Mouse (Mus musculus) embryonic facial prominence, embryonic 15.5 days (tissue): Measurements from ENCODE around the gene Prpf40a. TPM values are rescaled to one million over a fixed set of nuclear protein-coding genes. Genes with fewer than 3 reads are reported as not detected.

Experiments
- ATAC-seq: fragments of 200-750 bp; cut with Nextera tagmentation; 2 replicates; pipeline ENCODE4 v1.8.0; 2017; ENCODE audit warnings: low read depth, moderate TSS enrichment; ENCODE audit not compliant: insufficient number of reproducible peaks, low FRiP score, low TSS enrichment
- H3K27ac ChIP-seq: fragments of 300-500 bp; sonication (generic); replicated peaks from 2 replicates; pipeline ENCODE4 v1.5.1; 2015; ENCODE audit warnings: mild to moderate bottlenecking, inconsistent platforms
- H3K27me3 ChIP-seq: fragments of 300-500 bp; sonication (generic); 2 replicates; pipeline ENCODE4 v1.6.1; 2015; ENCODE audit warnings: inconsistent platforms
- H3K36me3 ChIP-seq: fragments of 300-500 bp; sonication (generic); 2 replicates; pipeline ENCODE4 v1.6.1; 2015; ENCODE audit warnings: mild to moderate bottlenecking, inconsistent platforms
- H3K4me1 ChIP-seq: fragments of 300-500 bp; sonication (generic); 2 replicates; pipeline ENCODE4 v1.6.1; 2015; ENCODE audit warnings: inconsistent platforms
- H3K4me2 ChIP-seq: fragments of 300-500 bp; sonication (generic); replicated peaks from 2 replicates; pipeline ENCODE4 v1.6.1; 2015; ENCODE audit warnings: mild to moderate bottlenecking, inconsistent platforms
- H3K4me3 ChIP-seq: fragments of 300-500 bp; sonication (generic); replicated peaks from 2 replicates; pipeline ENCODE4 v1.5.1; 2015; ENCODE audit warnings: mild to moderate bottlenecking, inconsistent platforms
- H3K9ac ChIP-seq: fragments of 300-500 bp; sonication (generic); 2 replicates; pipeline ENCODE4 v1.6.1; 2015; ENCODE audit warnings: inconsistent platforms
- H3K9me3 ChIP-seq: fragments of 300-500 bp; sonication (generic); replicated peaks from 2 replicates; pipeline ENCODE4 v1.6.1; 2016; ENCODE audit warnings: inconsistent platforms
- WGBS: fragments of 180-500 bp; shearing (Covaris S2); methylation state at CpG from one replicate; pipeline ENCODE4 v1.1.7; 2015; 5-methylcytosine and 5-hydroxymethylcytosine counted together
- polyA plus RNA-seq: library from polyadenylated mRNA; unstranded; fragments of >200 nt; fragmentation: Nextera tagmentation; extraction: Ambion mirVana; gene quantifications from 2 replicates; pipeline ENCODE4 v1.2.1, GENCODE M21; 2015

Prpf40a gene
- polyA plus RNA-seq, 1 experiment from 2014 or later, result 126 TPM

DNA sequence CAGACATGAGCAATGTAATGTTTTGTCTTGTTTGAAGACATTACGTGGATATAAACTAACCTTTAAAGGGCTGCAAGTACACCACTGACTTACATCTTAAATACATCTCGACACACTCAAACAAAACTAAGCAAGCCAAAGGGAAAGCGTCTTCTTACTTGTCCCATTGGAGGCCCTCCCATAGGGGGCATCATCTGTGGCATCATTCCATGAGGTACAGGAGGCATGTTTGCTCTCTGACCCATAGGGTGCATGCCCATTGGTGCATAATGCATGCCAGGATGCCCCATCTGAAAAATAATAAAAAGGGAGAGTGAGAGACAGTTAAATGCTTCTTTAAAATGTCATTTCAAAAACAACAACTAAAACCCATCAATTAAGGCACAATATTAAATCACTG, 1.3 kb downstream of the Prpf40a start:
- Histone ChIP-seq H3K4me1 (peaks cover 10% of the 10 kb centered on the region), H3K4me2 (peak overlapping the region; percentile 51), H3K27ac (no peak overlapping the region), H3K36me3 (0 out of 2 replicates have a peak, but pooled peaks cover under 1% of the 10 kb centered on the region), H3K9me3 (no peaks in the 10 kb centered on the region), H3K9ac (no peak overlapping the region), H3K4me3 (peak overlapping the region; percentile 82), H3K27me3 (no peaks in the 10 kb centered on the region)
- no peak for ATAC-seq
- WGBS, result 70% methylated on average over 3 of the region's 3 CpGs

DNA sequence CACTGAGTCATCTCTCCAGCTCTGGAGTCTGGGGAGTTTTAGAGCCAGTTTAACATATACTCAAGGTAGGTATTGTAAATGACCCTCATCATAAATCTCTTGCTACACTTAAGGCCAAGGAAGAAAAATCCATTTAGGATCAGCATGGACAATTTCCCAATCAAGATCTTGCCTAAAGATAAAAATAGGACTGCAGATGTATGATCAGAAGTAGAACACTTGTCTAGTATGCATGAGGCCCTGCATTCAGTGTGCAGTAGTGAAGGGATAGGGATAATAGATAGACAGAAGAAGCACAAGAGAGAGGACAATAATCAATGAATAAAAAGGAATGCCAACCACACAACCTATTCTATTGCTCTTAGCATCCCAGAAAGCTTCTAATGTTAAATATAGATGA, 11.2 kb downstream of the Prpf40a start:
- Histone ChIP-seq H3K36me3 (0 out of 2 replicates have a peak, but pooled peaks cover 8% of the 10 kb centered on the region), H3K27me3 (no peaks in the 10 kb centered on the region), H3K9ac (no peak overlapping the region), H3K9me3 (no peaks in the 10 kb centered on the region), H3K4me1 (0 out of 2 replicates have a peak, but pooled peaks cover 3% of the 10 kb centered on the region), H3K27ac (no peak overlapping the region), H3K4me2 (no peak overlapping the region), H3K4me3 (no peak overlapping the region)
- ATAC-seq, result no peak

DNA sequence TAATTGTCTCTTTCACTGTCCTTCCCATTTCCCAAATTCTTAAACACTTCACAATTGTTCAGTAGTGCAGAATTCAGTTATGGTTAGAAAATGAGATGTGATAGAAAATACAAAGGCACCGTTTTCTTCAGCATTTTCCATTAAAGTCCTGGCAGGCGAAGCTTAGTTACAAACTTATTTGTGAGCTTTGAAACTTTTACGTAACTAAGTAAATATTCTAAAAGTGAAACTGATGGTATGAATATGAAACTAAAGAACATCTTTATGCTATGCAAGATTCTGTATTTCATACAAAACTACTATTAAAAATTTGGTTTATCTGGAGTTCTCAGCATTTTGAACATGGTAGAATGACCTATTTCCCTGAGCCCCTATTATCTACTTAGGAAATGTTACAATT, 12.1 kb downstream of the Prpf40a start:
- no peak overlapping the region for H3K4me2 ChIP-seq
- 83% methylated on average over 3 of the region's 3 CpGs for WGBS
- H3K9me3 ChIP-seq, result no peaks in the 10 kb centered on the region
- H3K4me3 ChIP-seq, result no peak overlapping the region
- H3K4me1 ChIP-seq, result 0 out of 2 replicates have a peak, but pooled peaks cover 3% of the 10 kb centered on the region
- H3K27ac ChIP-seq, result no peak overlapping the region
- H3K36me3 ChIP-seq, result peaks cover 12% of the 10 kb centered on the region; the same call in 1 of the 2 replicates
- no peak overlapping the region for H3K9ac ChIP-seq
- no peaks in the 10 kb centered on the region for H3K27me3 ChIP-seq
- no peak for ATAC-seq

GRCm38 (mm10) chr2:53173966-53174365, 17.1 kb downstream of the Prpf40a start:
- no peak for ATAC-seq
- peaks cover 11% of the 10 kb centered on the region; the same call in 1 of the 2 replicates for H3K36me3 ChIP-seq
- no peak overlapping the region for H3K9ac ChIP-seq

GRCm38 (mm10) chr2:53146852-53147251, 44.2 kb downstream of the Prpf40a start:
- no peak overlapping the region for H3K27ac ChIP-seq
- no peak overlapping the region for H3K9ac ChIP-seq
- no peaks in the 10 kb centered on the region for H3K27me3 ChIP-seq
- no peak for ATAC-seq
- H3K9me3 ChIP-seq, result no peaks in the 10 kb centered on the region
- H3K4me2 ChIP-seq, result no peak overlapping the region
- H3K4me1 ChIP-seq, result no peaks in the 10 kb centered on the region
- peaks cover 27% of the 10 kb centered on the region for H3K36me3 ChIP-seq
- no peak overlapping the region for H3K4me3 ChIP-seq

More at GRCm38 (mm10) chr2:53173966-53174365, 17.1 kb downstream of the Prpf40a start:
- no peaks in the 10 kb centered on the region for H3K27me3 ChIP-seq
- H3K4me2 ChIP-seq, result no peak overlapping the region
- no peaks in the 10 kb centered on the region for H3K4me1 ChIP-seq
- H3K4me3 ChIP-seq, result no peak overlapping the region
- no peaks in the 10 kb centered on the region for H3K9me3 ChIP-seq
- H3K27ac ChIP-seq, result no peak overlapping the region

DNA sequence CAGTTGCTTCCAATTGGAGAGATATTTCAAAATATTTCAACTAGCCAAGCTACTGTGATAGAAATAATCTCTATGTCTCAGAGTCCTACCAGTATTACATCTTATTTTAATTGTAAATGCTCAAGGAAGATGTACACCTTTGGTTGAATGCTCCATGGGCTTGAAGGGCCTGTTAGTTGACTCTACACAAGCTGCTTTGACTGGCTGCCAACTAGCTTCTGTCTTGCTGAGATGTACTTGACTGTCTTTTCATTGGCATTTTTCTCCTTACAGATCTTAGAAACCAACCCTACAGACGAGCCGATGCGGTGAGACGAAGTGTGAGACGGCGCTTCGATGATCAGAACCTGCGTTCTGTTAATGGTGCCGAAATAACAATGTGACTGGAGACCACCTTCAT, 59.5 kb downstream of the Prpf40a start:
- no peak overlapping the region for H3K9ac ChIP-seq
- H3K36me3 ChIP-seq, result peaks cover 40% of the 10 kb centered on the region
- H3K27ac ChIP-seq, result no peak overlapping the region
- no peaks in the 10 kb centered on the region for H3K27me3 ChIP-seq
- no peak for ATAC-seq
- no peak overlapping the region for H3K4me2 ChIP-seq
- no peaks in the 10 kb centered on the region for H3K4me1 ChIP-seq
- WGBS, result 95% methylated on average over 9 of the region's 9 CpGs
- H3K9me3 ChIP-seq, result no peaks in the 10 kb centered on the region
- H3K4me3 ChIP-seq, result no peak overlapping the region

- no peaks in the 10 kb centered on the region for H3K27me3 ChIP-seq
- 77% methylated on average over 6 of the region's 6 CpGs for WGBS
- H3K36me3 ChIP-seq, result peaks cover 53% of the 10 kb centered on the region
- no peaks in the 10 kb centered on the region for H3K9me3 ChIP-seq
- ATAC-seq, result no peak
- no peak overlapping the region for H3K27ac ChIP-seq
- no peak overlapping the region for H3K9ac ChIP-seq
- no peaks in the 10 kb centered on the region for H3K4me1 ChIP-seq
- H3K4me2 ChIP-seq, result no peak overlapping the region
- no peak overlapping the region for H3K4me3 ChIP-seq
These were observed 62.0 kb downstream of the Prpf40a start for GRCm38 (mm10) chr2:53129070-53129469.

DNA sequence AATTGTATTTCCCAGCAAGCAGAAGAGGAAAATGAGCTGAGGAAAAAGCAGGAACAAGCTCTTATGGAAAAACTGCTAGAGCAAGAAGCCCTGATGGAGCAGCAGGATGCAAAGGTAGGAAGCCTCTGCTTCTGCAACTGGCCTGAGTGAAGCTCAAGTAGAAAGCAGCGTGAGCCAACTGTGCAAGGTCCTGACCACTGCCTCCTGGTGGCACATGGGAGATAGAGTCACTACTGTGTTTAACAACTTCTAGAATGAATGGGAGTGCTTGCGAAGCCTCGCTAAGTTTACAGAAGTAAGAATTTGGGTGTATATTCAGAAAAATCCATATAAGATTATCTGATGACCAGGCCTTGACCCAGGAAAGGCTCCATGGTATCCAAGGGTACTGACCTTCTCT, 65.1 kb downstream of the Prpf40a start:
- H3K36me3 ChIP-seq, result peaks cover 54% of the 10 kb centered on the region
- no peak overlapping the region for H3K4me3 ChIP-seq
- H3K27ac ChIP-seq, result no peak overlapping the region
- H3K27me3 ChIP-seq, result no peaks in the 10 kb centered on the region
- H3K4me2 ChIP-seq, result no peak overlapping the region
- H3K4me1 ChIP-seq, result no peaks in the 10 kb centered on the region
- no peaks in the 10 kb centered on the region for H3K9me3 ChIP-seq
- WGBS, result 92% methylated on average over 3 of the region's 3 CpGs
- no peak overlapping the region for H3K9ac ChIP-seq
- ATAC-seq, result no peak

- H3K27me3 ChIP-seq, result no peaks in the 10 kb centered on the region
- no peaks in the 10 kb centered on the region for H3K9me3 ChIP-seq
- H3K36me3 ChIP-seq, result peaks cover 51% of the 10 kb centered on the region
- H3K27ac ChIP-seq, result no peak overlapping the region
- 76% methylated on average over 5 of the region's 5 CpGs for WGBS
- no peaks in the 10 kb centered on the region for H3K4me1 ChIP-seq
- no peak overlapping the region for H3K4me3 ChIP-seq
- H3K4me2 ChIP-seq, result no peak overlapping the region
- H3K9ac ChIP-seq, result no peak overlapping the region
- ATAC-seq, result no peak
These were observed 69.3 kb downstream of the Prpf40a start for GRCm38 (mm10) chr2:53121797-53122196.

- Histone ChIP-seq H3K36me3 (peaks cover 59% of the 10 kb centered on the region), H3K4me3 (no peak overlapping the region), H3K9ac (no peak overlapping the region), H3K4me2 (no peak overlapping the region), H3K9me3 (no peaks in the 10 kb centered on the region), H3K27me3 (no peaks in the 10 kb centered on the region), H3K27ac (no peak overlapping the region), H3K4me1 (no peaks in the 10 kb centered on the region)
- no peak for ATAC-seq
- WGBS, result 83% methylated on average over 5 of the region's 5 CpGs
These were observed 82.5 kb downstream of the Prpf40a start for GRCm38 (mm10) chr2:53108547-53108946.

DNA sequence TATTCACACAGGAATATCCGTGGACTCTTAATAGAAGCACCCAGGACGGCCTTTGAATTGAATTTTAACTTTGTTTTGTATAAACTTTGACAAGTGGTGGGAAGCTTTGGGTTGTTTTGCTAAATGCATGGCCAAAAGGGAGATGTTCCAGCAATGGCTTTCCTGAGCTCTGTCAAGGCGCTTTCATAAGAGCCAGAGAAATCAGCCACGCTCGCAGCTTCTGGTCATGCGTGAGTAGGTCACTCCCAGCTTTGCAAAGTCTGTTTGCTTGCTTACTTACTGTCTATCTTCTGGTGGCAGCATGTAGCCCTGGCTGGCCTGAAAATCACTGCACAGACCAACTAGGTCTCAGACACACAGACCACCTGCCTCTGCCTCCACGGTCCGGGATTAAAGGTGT, 84.6 kb downstream of the Prpf40a start:
- Histone ChIP-seq H3K4me1 (no peaks in the 10 kb centered on the region), H3K9me3 (no peaks in the 10 kb centered on the region), H3K27me3 (no peaks in the 10 kb centered on the region), H3K4me2 (no peak overlapping the region), H3K36me3 (peaks cover 58% of the 10 kb centered on the region), H3K4me3 (no peak overlapping the region), H3K27ac (no peak overlapping the region), H3K9ac (no peak overlapping the region)
- no peak for ATAC-seq
- WGBS, result 86% methylated on average over 8 of the region's 8 CpGs

- Histone ChIP-seq H3K4me2 (no peak overlapping the region), H3K9ac (no peak overlapping the region), H3K9me3 (no peaks in the 10 kb centered on the region), H3K36me3 (peaks cover 53% of the 10 kb centered on the region), H3K4me3 (no peak overlapping the region), H3K27ac (no peak overlapping the region), H3K4me1 (no peaks in the 10 kb centered on the region), H3K27me3 (no peaks in the 10 kb centered on the region)
- no peak for ATAC-seq
- 66% methylated on average over 7 of the region's 7 CpGs for WGBS
These were observed 85.0 kb downstream of the Prpf40a start for GRCm38 (mm10) chr2:53106056-53106455.
